Mouse (Mus musculus) brown adipose tissue, adult 24 weeks (tissue): ENCODE results near the gene Ccdc13. TPM values are rescaled to one million over a fixed set of nuclear protein-coding genes. Genes with fewer than 3 reads are reported as not detected.

Source experiments
- H3K27ac ChIP-seq: fragments of 200-500 bp; replicated peaks from 2 replicates; pipeline ENCODE4 v1.5.1; 2012; ENCODE audit warnings: low read depth, mild to moderate bottlenecking, low read length
- H3K4me1 ChIP-seq: fragments of 200-500 bp; 2 replicates; pipeline ENCODE4 v1.6.1; 2012; ENCODE audit warnings: low read length, mixed read lengths; ENCODE audit not compliant: control insufficient read depth, insufficient read depth, insufficient read length
- H3K4me3 ChIP-seq: fragments of 200-500 bp; 2 replicates; pipeline ENCODE4 v1.5.1; 2012; ENCODE audit warnings: low read depth, mild to moderate bottlenecking, low read length, moderate library complexity; ENCODE audit not compliant: insufficient read depth
- polyA plus RNA-seq: library from polyadenylated mRNA; stranded (reverse); fragments of >200 nt; gene quantifications from 2 replicates; pipeline ENCODE4 v1.2.4, GENCODE M21; 2012; ENCODE audit not compliant: missing spikeins, insufficient read depth, insufficient read length

Ccdc13 gene
- polyA plus RNA-seq, 1 experiment, result not detected

DNA sequence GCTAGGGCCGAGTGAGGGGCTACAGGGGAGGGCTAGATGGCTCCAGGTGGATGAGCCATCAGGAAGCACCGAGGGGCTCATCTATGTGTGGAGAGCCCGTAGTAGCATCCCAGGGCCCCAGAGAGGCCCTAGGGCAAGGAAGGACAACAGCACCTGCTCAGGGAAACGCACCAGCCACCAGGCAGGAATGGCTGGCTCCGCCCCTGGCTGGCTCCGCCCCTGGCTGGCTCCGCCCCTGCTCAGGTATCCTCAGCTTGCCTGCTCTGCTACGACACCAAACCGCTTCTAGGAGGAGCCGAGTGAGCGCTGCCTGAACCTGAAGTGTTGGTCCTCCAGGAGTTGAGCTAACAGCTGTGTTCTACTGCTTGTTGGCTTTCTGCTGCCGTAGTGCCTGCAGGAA is 41.5 kb downstream of the Ccdc13 start:
- Histone ChIP-seq H3K27ac (no peak overlapping the region), H3K4me3 (no peak overlapping the region), H3K4me1 (no peaks in the 10 kb centered on the region)

DNA sequence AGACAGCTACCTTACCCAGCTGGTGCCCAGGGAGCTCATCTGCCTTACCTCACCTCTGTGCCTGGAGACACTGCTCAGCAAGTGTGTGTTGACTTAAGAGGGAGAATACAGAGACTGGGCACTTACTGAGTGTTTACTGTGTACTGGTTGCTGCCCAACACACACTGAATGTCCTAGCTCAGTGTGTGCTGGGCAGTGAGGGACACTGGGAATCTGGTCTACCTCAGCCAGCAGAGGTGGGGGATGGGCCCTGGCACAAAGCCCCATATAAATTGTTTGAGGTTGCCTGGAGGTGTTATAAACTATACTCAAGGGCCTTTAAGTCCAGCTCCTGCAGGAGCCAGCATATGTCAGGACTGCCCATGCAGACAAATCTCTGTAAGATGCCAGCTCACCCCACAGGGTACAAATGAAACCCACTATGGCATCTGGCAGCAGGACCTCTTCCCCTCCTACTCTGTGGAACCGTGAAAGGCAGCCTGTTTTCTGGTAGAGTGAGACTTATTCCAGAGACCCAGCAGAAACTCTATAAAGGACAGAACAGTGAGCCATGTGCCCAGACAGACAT is 44.2 kb downstream of the Ccdc13 start:
- H3K27ac ChIP-seq, result no peak overlapping the region

DNA sequence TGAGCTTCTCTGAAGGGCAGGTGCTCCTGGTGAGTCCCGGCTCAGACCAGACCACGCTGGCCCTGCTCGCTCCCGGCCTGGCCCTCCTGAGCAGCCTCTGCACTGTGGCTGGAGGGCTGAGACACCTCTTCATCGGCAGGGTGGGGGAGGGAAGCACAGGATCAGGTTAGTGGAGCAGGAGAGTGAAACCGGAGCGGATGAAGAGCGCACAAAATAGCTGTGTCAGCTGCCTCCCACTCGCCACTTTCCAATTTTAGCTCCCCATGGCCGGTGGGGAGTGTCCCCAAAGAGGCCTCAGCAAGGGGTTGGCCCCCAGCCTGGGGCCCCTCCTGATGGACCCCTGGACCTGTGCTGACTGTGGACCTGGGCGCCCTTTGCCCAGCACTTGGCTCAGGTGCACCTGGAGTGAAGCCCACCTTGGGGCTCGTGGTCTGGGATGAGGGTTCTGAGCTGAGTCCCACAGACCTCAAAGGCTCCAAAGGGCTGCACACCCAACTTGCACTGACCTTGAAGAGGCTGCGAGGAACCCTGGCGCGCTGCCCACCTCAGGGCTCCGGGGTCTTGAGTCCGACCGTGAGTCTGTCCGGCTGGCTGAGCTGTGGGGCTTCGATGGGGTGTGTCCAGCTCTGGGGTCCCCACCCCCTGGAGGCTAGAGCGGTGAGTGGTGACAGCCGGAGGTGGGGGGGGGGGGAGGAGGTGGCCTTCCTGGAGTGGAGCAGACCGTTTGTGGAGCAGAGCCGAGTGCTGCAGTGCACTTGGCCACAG is 47.3 kb downstream of the Ccdc13 start, which contains the start of gene Hhatl:
Gene Hhatl, minus strand, starts transcription at position 751 of the 765 bp plus-strand sequence.
- Histone ChIP-seq H3K27ac (no peak within 1 kb of the TSS), H3K4me3 (no peak within 1 kb of the TSS), H3K4me1 (no peaks in the 10 kb centered on the region)

More for the DNA sequence above, 44.2 kb downstream of the Ccdc13 start:
- H3K4me1 ChIP-seq, result no peaks in the 10 kb centered on the region
- no peak overlapping the region for H3K4me3 ChIP-seq

DNA sequence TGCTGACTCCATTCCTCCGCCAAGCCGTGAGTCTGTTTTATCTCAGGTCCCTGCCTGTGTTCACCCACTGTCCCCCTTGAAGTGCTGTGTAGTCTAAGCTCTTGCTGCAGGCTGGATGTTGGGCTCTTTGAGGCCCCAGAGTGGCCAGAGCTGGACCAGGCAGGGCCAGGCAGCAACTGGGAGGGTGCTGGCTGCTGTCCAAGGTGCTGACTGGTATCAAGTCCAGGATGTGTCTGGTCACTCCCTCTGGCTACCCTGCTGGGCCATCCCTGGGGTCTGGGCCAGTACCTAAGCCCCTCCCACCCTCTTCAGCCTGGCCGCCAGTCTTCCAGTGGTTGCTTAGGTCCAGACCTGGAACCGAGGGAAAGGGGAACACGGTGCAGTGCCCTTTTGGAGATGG is 48.1 kb downstream of the Ccdc13 start:
- Histone ChIP-seq H3K27ac (no peak overlapping the region), H3K4me3 (no peak overlapping the region), H3K4me1 (no peaks in the 10 kb centered on the region)

DNA sequence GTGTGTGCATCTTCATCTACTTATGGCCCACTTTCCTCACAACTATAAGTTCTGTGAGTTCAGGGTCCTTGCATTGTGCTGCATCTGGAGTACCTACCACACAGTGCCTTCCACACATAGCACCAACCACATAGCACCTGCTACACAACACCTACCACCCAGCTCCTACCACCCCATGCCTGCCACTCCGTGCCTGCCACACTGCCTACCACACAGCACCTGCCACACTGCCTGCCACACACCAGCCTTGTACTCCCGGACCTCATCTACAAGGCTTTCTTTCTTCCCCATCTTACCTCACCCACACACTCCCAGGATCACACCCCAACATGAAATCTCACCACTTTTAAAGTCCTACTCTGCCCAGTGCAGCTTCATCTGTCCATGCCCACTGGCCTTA is 52.9 kb downstream of the Ccdc13 start:
- Histone ChIP-seq H3K27ac (no peak overlapping the region), H3K4me3 (no peak overlapping the region), H3K4me1 (no peaks in the 10 kb centered on the region)

DNA sequence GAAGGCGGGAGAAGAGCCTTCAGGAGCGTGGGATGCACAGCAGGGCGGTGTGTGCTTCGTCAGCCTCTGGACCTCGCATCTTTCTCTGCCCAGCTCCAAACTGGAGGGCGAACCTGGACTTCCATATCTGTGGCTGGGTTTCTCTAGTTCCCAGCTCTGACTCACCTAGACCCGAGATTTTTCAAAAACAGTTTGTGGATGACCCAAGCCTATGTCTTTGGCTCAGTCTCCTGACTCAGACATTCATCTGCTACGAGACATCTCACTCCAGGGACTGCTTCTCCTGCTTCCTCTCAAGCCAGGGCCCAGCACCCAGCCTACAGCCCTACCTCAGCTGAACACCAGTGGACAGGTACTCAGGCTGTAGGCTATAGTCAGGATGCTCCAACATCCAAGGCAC is 54.0 kb downstream of the Ccdc13 start:
- Histone ChIP-seq H3K4me1 (no peaks in the 10 kb centered on the region), H3K27ac (no peak overlapping the region), H3K4me3 (no peak overlapping the region)

DNA sequence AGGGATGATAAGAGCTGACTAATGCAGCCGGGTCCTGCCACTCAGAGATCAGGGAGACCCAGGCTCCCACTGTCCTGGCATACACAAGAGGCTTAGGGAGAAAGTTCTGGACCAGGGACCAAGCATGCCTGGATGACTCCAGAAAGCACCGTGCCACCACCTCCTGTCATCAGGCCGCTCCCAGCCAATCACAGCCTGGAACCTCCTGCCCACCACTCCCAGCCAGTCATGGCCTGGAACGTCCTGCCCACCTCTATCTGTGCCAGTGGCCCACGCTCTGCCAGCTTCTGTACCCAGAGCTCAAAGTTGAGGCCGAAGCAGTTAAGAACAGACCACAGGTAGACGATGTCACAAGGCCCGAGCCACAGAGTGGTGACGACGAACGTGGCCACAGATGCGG is 54.5 kb downstream of the Ccdc13 start:
- Histone ChIP-seq H3K4me3 (no peak overlapping the region), H3K27ac (no peak overlapping the region), H3K4me1 (no peaks in the 10 kb centered on the region)

DNA sequence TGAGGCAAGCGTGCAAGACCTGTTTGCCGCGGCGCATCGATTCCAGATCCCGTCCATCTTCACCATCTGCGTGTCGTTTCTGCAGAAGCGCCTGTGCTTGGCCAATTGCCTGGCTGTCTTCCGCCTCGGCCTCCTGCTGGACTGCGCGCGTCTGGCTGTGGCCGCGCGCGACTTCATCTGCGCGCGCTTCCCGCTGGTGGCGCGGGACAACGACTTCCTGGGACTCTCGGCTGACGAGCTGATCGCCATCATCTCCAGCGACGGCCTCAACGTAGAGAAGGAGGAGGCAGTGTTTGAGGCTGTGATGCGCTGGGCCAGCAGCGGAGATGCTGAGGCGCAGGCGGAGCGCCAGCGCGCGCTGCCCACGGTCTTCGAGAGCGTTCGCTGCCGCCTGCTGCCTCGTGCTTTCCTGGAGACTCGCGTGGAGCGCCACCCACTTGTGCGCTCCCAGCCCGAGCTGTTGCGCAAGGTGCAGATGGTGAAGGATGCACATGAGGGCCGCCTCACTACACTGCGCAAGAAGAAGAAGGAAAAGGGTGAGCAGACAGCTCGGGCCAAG is 61.1 kb downstream of the Ccdc13 start:
- Histone ChIP-seq H3K27ac (no peak overlapping the region), H3K4me1 (no peaks in the 10 kb centered on the region), H3K4me3 (no peak overlapping the region)

DNA sequence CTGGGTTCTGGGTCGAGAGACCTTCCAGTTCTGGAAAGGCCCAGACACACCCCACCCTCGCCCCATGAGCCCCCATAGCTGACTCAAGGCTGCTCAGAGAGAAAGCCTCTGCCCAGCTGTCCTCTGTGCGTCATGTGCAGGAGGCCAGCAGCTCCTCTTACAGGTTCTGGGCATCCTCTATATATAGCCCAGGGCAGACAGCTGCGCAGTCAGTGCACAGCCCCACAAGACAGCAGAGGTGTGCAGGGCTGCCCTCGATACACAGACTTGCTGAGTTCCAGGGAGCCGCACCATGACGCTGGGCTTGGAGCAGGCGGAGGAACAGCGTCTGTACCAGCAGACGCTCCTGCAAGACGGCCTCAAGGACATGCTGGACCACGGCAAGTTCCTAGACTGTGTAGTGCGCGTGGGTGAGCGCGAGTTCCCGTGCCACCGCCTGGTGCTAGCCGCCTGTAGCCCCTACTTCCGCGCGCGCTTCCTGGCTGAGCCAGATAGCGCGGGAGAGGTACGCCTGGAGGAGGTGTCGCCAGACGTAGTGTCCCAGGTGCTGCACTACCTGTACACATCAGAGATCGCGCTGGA is 61.7 kb downstream of the Ccdc13 start, which contains the start of gene Klhl40:
Gene Klhl40, plus strand, starts transcription at position 124 of the 582 bp plus-strand sequence.
- Histone ChIP-seq H3K4me1 (no peaks in the 10 kb centered on the region), H3K4me3 (no peak within 1 kb of the TSS), H3K27ac (no peak within 1 kb of the TSS)

DNA sequence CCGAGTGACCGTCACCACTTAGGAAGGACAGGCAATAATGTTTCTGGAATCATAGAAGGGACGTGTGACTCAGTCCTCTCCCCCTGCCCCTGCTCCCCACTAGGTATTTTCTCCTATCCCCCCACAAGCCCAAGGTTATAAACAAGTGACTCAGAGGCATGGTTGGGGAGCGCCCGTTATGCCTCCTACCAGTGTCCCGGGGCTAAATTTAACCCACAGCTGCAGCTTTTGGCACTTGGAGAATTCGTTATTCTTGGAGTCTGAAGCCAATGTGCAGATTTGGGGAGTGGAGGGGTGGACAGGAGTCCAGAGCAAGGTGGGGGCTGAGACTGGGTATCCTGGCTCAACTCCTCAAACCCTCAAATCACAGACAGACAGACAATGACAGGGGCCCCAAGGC is 62.8 kb downstream of the Ccdc13 start:
- H3K4me3 ChIP-seq, result no peak overlapping the region
- H3K27ac ChIP-seq, result no peak overlapping the region
- no peaks in the 10 kb centered on the region for H3K4me1 ChIP-seq

DNA sequence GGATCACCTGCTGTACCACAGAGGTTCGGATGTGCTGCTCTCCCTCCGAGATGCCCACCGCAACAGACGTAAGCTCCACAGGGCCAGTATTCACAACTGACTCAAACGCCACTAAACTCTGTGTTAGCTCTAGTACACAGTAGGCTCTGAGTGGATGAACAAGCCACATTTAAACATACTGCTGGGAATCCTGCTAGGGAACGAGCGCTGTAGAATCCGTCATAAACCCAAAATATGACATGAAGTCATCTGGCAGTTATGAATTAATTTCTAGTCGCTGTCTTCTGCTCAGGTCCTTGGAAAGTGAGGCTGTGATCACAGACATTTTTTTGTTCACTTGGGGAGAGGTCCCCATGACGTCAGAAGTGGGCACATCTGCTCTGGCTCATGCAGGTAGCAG is 63.3 kb downstream of the Ccdc13 start:
- H3K4me3 ChIP-seq, result no peak overlapping the region
- no peaks in the 10 kb centered on the region for H3K4me1 ChIP-seq
- no peak overlapping the region for H3K27ac ChIP-seq

DNA sequence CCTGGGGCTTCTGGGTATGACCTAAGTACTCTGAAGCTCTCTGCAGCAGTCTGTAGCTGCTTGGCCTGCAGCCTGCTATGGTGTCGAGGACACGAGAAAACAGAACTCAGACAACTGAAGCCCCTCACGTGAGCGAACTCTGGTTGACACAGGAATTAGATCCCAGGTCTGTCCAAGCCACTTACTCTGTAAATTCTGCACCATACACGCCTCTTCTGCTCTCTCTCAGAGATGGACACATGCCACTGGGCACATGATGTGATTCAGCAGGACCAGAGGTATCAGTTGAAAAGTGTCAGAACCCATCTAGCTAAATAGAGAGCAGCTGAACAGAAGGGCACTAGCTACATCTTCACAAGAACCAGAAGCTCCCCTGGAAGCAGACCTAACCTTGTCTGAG is 66.8 kb downstream of the Ccdc13 start:
- Histone ChIP-seq H3K4me1 (no peaks in the 10 kb centered on the region), H3K27ac (no peak overlapping the region), H3K4me3 (no peak overlapping the region)

DNA sequence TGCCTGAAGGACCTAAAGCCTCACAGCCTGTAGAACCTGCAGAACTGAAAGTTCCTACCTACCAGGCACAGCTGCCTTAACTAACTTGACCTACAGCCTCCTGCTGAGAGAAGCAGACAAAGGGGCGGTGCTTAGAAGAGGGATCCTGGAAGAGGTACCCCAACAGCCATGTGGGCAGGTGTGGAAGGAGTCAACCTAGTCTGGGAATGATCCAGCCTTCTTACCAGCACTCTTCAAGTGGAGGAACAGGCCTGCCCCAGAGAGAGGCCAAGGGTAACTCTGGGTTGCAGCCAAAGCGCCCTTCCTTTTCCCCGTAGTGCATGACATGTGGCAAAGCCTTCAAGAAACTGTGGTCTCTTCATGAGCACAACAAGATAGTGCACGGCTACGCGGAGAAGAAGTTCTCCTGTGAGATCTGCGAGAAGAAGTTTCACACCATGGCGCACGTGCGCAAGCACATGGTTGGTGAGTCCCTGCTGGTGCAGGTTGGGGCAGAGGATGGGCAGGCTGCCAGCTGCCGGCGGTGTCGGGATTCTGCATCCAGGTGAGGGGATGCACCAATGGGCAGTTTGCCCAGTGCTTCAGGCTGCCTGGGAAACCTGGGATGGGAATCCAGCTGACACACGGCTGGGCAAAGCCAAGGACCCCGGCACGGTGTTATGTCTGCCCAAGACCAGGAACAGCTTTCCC is 74.0 kb downstream of the Ccdc13 start:
- H3K4me1 ChIP-seq, result no peaks in the 10 kb centered on the region; the same call in 1 of the 2 replicates
- no peak overlapping the region for H3K4me3 ChIP-seq
- H3K27ac ChIP-seq, result no peak overlapping the region

DNA sequence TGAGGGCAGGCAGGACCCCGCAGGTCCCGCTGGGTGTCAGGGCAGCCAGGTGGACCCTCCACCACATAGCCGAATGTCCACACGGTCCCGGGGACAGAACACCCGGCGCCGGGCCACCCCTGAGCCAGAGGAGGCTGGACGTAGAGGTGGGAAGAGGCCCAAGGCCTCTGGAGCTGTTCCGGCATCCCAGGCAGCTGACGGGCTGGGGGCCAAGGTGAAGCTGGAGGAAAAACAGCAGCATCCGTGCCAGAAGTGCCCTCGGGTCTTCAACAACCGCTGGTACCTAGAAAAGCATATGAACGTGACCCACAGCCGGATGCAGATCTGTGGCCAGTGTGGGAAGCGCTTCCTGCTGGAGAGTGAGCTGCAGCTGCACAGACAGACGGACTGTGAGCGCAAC is 75.5 kb downstream of the Ccdc13 start:
- Histone ChIP-seq H3K4me1 (no peaks in the 10 kb centered on the region; the same call in 1 of the 2 replicates), H3K27ac (no peak overlapping the region), H3K4me3 (no peak overlapping the region)

DNA sequence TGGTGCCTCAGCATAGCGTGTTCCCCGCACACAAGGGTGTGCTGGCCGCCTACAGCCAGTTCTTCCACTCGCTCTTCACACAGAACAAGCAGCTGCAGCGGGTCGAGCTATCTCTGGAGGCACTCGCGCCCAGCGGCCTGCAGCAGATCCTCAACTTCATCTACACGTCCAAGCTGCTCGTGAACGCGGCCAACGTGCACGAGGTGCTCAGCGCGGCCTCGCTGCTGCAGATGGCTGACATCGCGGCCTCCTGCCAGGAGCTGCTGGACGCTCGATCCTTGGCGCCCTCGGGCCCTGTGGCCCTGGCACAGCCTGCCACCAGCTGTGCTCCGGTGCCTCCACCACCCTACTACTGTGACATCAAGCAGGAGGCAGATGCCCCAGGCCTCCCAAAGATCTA is 76.5 kb downstream of the Ccdc13 start:
- Histone ChIP-seq H3K4me1 (no peaks in the 10 kb centered on the region; the same call in 1 of the 2 replicates), H3K4me3 (no peak overlapping the region), H3K27ac (no peak overlapping the region)
